23 mouse cellular contexts compared by ENCODE assay signal in the genomic region with DNA sequence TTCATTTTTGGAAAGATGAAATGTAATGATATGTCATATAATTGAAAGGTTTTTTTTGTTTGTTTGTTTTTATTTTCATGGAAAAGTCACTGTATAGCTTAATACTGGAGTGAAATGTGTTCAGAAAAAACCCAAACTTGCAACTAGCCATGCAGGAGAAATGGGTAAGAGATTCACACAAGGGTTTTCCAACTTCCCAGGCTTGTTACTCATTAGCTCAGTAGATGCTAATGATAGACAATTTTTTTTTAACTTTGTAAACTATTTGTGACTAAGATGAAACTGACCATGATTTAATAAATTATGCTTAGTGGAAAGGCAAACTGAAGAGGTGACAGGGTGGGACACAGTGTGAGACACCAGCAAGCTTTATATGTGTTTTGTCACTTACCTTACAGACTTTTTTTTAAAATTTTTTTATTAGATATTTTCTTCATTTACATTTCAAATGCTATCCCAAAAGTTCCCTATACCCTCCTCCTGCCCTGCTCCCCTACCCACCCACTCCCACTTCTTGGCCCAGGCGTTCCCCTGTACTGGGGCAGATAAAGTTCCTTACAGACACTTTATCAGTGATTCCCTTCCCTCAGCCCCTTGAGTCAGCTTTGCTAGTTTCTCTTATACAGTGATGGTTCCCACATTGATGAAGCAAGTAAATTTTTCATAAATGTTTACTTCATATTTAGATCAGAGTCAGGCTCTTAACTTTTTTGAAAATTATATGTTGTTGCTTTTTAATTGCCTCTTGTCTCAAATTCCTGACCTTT.
"Had no signal": no experiment of that assay in that cellular context is flagged by ENCODE, and none has a peak within 500 bp of the region (broad histone marks: within the 10 kb centered on the region; RNA-seq: fewer than 3 reads in every experiment).

No protein-coding gene starts in this region.

- ATAC-seq: inflammation-experienced regulatory T-cells, adult 6 months; intestine, embryonic 16.5 days had no signal

- H3K4me2 ChIP-seq: lung, embryonic 15.5 days; neural tube, embryonic 12.5 days; neural tube, embryonic 15.5 days had no signal

- DNase-seq: kidney, postnatal 25 days; layer of hippocampus, adult 9-11 months; layer of hippocampus, postnatal 36 days; lung, adult 18-20 months; lung, postnatal 10 days; lung, postnatal 36 days; midbrain, embryonic 14.5 days; right cerebral cortex, adult 18-20 months; right cerebral cortex, postnatal 14 days; right cerebral cortex, postnatal 4 days; thymus, adult 2 months; thymus, postnatal 25 days had no signal

- H3K36me3 ChIP-seq: lung, embryonic 15.5 days; midbrain, embryonic 10.5 days; neural tube, embryonic 12.5 days; neural tube, embryonic 15.5 days had no signal

- H3K27me3 ChIP-seq: lung, embryonic 15.5 days; neural tube, embryonic 12.5 days; neural tube, embryonic 15.5 days had no signal

- H3K27ac ChIP-seq: kidney, postnatal 0 days; layer of hippocampus, adult 2 months; left cerebral cortex, adult 2 months; lung, embryonic 15.5 days; midbrain, embryonic 10.5 days; neural tube, embryonic 12.5 days; neural tube, embryonic 15.5 days; stomach, postnatal 0 days had no signal

- H3K4me1 ChIP-seq: lung, embryonic 15.5 days; neural tube, embryonic 12.5 days; neural tube, embryonic 15.5 days had no signal

- H3K9ac ChIP-seq: lung, embryonic 15.5 days; neural tube, embryonic 12.5 days; neural tube, embryonic 15.5 days had no signal

- H3K4me3 ChIP-seq: layer of hippocampus, adult 2 months; left cerebral cortex, adult 2 months; lung, embryonic 15.5 days; megakaryocyte, embryonic 14.5 days; midbrain, embryonic 10.5 days; neural tube, embryonic 12.5 days; neural tube, embryonic 15.5 days had no signal

- H3K9me3 ChIP-seq: lung, embryonic 15.5 days; megakaryocyte, embryonic 14.5 days; midbrain, embryonic 10.5 days; neural tube, embryonic 12.5 days; neural tube, embryonic 15.5 days had no signal
